Mouse (Mus musculus) common myeloid progenitor, adult 5-6 weeks (primary cell): ENCODE results near the gene Trip6. TPM values are rescaled to one million over a fixed set of nuclear protein-coding genes. Genes with fewer than 3 reads are reported as not detected.
A peak's percentile ranks its signal among the peaks of the same experiment; 100 is the strongest.

Experiments
- ATAC-seq: replicated peaks from 2 replicates; pipeline ENCODE4 v1.8.0; 2016; ENCODE audit warnings: low read depth, mild to moderate bottlenecking, moderate TSS enrichment, inconsistent platforms; ENCODE audit not compliant: poor library complexity, severe bottlenecking
- total RNA-seq: library from RNA; stranded (forward); fragments of 200-1000, 187-1606 nt; gene quantifications from 2 replicates; pipeline ENCODE4 v1.2.3, GENCODE M21; 2017

The Trip6 gene
- 12.7 and 13.7 TPM in 2 replicates for total RNA-seq

DNA sequence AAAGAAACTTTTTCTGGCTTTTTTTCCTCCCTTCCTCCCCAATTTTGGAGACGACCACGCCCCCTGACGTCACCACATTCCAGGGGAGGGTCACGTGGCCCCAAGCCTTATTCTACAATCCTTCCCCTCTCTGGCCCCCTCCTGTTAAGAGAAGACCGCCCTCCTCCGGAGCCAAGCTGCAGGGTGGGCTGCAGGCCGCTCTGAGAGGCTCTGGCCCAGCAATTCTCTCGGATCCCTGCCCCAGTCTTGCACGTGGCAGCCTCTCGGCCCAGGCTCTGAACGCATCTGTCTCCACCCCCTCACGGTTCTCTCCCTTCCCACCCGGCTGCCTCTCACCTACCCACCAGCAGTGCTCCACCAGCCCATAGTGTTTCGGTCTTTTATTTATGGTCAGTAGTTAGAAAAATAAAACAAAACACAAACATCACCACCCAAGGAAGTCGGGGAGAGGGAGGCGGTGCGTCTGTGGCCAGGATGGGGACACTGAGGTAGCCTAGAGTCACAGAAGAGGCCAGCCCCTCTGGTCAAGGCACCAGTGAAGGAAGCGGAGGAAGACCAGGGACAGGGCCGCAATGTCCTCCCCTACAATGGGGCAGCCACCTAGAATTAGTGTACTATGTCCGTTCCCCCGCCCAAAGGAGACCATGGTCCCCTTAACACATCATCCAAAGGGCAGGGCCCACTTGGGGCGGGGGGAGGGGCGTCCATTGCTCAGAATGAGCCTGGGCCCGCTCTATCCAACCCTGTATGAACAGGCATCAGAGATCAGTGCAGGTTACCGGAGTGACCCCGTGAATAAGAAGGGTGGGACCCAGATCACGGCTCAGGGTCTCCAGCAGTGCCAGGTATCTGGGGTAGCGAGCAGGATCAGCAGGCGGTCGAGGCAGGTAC, at the start of gene Trip6:
TSS of gene Trip6 (minus strand) at position 212 of the 891 bp plus-strand sequence.
- peak; percentile 45 for ATAC-seq

- ATAC-seq = no peak
Observed at GRCm38 (mm10) chr5:137358382-137358781, 44.2 kb upstream of the Trip6 start.

DNA sequence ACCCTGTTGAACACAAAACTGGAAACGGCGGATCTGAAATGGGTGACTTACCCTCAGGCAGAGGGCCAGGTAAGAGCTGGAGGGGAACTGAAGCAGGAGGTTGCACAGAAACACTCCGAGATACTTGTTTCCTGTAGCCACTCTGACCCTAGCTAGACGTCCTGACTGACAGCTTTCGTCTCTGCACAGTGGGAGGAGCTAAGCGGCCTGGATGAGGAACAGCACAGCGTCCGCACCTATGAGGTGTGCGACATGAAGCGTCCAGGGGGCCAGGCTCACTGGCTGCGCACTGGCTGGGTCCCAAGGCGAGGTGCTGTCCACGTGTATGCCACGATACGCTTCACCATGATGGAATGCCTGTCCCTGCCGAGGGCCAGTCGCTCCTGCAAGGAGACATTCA, 39.9 kb upstream of the Trip6 start:
- ATAC-seq = no peak

DNA sequence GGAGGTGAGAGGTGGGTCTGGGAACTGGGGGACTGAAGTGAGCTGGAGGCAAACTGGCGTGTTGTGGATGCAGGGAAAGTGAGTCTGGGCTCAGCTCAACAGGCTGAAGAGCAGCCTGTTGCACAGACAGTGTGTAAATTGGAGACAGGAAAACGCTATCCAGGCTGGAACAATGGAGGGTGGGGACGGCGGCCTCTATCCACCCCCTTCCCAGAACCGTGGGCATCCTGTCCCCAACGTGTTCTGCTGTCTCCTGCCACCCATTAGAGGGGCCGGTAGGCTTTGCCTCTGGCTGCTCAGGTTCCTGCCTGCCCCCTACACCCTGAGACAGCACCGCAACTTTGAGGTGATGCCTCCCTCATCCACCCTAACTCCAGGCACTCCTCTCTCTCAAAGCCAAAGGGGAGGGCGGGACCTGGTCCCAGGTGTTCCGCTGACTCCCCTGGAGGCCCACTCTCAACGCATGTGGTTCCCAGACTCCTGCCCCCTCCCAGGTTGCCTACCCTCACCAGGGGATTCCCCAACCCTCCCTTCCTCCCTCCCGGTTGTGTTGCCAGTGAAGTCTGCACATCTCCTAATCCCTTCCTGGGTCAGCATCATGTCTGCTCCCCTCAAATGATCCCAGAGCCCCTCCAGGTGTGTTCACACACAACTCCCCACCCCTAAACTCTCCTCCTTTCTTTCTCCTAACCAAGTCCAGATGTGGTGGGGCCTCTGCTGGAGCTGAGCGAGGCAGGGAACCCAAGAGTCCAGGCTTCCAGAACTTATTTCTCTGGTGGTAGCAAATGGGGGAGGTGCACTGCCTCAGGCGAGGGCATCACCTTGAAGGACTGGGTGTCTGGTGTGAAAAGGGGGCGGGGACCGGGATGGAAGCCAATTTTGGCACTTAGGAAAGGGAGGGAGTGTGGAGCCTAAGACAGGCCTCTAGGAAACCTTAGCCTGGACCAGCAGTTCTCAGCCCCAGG, 38.1 kb upstream of the Trip6 start:
- no peak for ATAC-seq

GRCm38 (mm10) chr5:137351394-137351793, 37.2 kb upstream of the Trip6 start:
- no peak for ATAC-seq

GRCm38 (mm10) chr5:137351058-137351380, 36.8 kb upstream of the Trip6 start:
- no peak for ATAC-seq

DNA sequence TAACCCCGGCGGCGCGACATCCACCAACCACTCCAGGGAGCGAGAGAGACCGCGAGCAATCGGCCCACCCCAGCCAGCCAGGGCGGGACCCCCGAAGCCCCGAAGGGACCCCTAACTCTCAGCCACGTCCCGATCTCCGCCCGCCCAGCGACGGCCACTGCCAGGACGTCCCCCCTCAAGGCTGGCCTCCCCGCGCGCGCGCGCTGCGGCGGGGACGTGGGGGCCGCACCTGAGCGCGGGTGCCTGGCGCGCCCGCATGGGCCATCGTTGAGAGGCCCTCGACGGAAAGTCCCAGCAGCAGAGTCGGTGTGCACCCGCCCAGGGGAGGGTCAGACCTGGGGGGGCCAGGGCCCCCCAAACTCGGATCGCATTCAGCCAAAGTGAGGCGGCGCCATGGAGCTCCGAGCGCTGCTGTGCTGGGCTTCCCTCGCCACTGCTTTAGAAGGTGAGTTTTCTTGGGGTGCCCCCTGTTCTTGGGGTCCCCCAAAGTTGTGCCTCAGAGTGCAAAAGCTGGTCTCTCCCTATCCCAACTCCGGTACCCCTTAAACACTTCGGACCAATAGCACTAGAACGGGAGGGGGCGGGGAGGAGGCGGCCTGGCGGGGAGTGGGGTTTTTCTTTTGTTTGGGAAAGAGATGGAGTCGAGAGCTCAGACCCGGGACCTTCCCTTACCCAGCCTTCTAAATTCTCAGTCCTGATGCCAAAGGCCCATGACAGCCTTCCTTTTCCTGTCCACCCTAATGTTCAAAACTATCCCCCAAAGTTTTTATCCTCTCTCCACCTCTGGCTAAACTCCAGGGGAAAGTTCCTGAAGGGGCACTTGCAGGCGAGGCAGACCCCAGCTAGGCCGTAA, 36.2 kb upstream of the Trip6 start:
- no peak for ATAC-seq

GRCm38 (mm10) chr5:137349384-137350204, 35.4 kb upstream of the Trip6 start, which contains the start of gene Ephb4:
Gene Ephb4, plus strand, starts transcription at chr5:137350109.
- ATAC-seq = peak; percentile 50

GRCm38 (mm10) chr5:137348482-137349383, 34.5 kb upstream of the Trip6 start:
- no peak for ATAC-seq

- ATAC-seq = no peak
Observed at GRCm38 (mm10) chr5:137347856-137348255, 33.7 kb upstream of the Trip6 start.

- ATAC-seq = no peak
Observed at GRCm38 (mm10) chr5:137346983-137347382, 32.8 kb upstream of the Trip6 start.

DNA sequence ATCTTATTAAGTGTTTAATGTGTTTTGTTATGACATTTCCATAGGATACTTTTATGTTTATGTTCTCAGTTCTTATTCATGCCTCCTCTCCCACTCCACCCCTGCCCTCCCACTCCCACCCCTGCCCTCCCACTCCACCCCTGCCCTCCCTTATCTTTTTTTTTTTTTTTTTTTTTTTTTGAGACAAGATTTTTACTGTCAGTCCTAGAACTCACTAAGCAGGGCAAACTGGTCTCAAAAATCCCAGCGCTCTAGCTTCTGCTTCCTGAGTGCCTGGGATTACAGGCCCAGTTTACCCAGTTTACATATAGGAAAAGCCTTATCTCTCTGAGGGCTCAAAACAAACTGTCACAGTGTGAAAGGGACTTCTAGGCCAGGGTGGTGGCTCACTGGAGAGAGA, 32.2 kb upstream of the Trip6 start:
- no peak for ATAC-seq

- 0 out of 2 replicates have a peak, but pooled peaks have one; percentile 24 for ATAC-seq
Observed at GRCm38 (mm10) chr5:137345821-137346220, 31.6 kb upstream of the Trip6 start.

DNA sequence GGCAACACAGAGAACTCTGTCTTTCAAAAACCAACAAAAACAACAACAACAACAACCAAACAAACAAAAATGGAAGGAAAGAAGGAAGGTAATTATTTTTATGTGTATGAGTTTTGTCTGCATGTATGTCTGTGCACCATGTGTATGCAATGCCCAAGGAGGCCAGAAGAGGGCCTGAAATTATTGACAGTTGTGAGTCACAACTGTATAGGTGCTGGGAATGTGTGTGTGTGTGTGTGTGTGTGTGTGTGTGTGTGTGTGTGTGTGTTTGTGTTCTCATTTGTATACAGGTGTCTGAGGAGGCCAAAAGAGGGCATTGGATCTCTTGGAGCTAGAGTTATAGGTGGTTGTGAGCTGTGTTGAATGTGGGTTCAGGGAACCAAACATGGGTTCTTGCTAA, 29.7 kb upstream of the Trip6 start:
- ATAC-seq = no peak

DNA sequence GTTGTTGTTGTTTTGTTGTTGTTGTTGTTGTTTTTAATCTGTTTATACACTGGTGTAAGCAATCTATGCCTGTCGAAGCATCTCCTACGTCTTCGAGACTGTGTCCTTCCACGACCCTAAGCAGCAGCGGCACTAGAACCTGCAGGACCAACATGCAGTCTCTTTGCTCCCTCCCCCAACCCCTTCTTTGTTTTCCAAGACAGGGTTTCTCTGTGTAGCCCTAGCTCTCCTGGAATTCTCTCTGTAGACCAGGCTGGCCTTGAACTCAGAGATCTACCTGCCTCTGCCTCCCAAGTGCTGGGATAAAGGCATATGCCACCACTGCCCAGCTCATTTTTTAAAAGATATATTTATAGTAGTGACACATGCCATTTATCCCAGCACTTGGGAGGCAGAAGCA, 29.2 kb upstream of the Trip6 start:
- no peak for ATAC-seq

- ATAC-seq = no peak
Observed at GRCm38 (mm10) chr5:137342407-137343012, 28.3 kb upstream of the Trip6 start.

DNA sequence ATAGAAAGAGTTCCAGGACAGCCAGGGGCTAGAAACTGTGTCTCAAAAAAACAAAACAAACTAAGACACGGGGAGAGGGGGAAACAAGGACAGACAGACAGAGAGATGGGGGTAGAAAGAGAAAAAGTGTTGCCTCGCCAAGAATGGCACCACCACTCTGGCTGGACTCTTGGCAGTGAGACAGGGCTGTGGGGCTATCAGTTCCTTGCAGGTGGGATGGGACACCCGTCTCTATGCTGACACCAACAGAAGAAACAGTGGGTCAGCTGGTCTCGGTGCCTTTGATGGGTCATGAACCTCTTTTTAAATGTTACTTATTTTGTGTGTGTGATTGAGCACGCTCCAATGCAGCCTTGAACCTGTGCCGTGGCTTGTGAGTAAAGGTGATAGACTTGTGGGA, 26.0 kb upstream of the Trip6 start:
- ATAC-seq = no peak
